Mouse (Mus musculus): ENCODE results near the gene Hectd4.

The Hectd4 gene

GRCm38 (mm10) chr5:121230811-121231210 lies 10.8 kb downstream of the Hectd4 start:
- in situ Hi-C loops (cut with MboI, MseI) = no loop called here

GRCm38 (mm10) chr5:121232789-121233188 lies 12.8 kb downstream of the Hectd4 start:
- in situ Hi-C loops (cut with MboI, MseI) = no loop called here

DNA sequence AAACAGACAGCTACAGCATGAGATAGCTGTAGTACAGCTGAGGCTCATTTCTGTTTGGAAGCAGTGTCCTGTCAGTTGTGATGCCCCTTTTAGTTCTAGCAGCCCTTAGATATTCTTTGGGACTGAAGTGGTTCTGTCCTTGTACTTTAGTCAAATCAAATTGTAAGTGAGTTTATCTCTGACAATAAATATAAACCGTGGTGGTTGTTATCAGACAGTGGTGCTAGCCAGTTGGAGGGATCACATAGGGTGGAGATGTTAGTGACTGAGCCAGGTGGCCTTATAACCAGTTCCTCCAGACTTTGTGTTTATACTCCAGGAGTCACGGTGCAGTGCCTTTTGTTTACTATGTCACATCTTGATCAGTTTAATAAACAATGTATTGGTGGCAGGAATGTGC lies 13.7 kb downstream of the Hectd4 start:
- in situ Hi-C loops (cut with MboI, MseI) = no loop called here

- in situ Hi-C loops (cut with MboI, MseI) = no loop called here
Observed at GRCm38 (mm10) chr5:121236171-121236570, 16.2 kb downstream of the Hectd4 start.

DNA sequence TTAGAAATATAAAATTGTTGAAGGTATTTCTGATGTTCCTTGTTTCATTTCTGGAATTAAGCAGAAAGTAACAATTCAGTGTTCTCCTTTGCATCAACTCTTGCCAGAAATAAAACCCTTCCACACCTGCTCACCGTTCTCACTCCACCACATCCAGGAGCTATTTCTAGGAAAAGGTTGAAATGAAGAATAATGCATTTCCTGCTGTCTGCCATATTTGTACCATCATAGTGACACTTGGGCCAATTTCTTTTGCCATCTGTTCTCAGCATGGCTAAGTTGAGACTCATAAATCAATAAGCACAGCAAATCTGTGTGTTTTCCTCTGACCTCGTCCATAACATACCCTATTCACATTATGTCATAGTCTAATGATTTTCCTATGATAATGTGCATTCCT lies 18.2 kb downstream of the Hectd4 start:
- in situ Hi-C loops (cut with MboI, MseI) = no loop called here

- in situ Hi-C loops (cut with MboI, MseI) = no loop called here
Observed at GRCm38 (mm10) chr5:121239846-121240245, 19.8 kb downstream of the Hectd4 start.

- in situ Hi-C loops (cut with MboI, MseI) = no loop called here
Observed at GRCm38 (mm10) chr5:121241182-121241581, 21.2 kb downstream of the Hectd4 start.

DNA sequence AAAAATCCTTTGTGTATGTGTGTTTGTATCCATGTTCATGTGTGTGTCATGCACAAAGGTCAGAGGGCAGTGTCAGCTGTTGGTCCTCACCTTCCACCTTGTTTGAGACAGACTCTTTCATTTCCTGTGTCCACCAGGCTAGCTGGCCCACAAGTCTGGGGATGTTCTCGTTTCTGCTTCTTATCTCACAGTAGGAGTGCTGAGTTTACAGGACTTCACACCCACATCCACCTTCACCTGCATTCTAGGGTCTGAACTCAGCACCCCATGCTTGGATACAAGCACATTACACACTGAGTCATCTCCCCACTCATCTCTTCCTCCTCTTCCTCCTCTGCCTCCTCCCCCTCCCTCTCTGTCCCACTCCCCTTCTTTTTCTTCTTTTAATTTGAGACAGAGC lies 22.2 kb downstream of the Hectd4 start:
- in situ Hi-C loops (cut with MboI, MseI) = no loop called here

DNA sequence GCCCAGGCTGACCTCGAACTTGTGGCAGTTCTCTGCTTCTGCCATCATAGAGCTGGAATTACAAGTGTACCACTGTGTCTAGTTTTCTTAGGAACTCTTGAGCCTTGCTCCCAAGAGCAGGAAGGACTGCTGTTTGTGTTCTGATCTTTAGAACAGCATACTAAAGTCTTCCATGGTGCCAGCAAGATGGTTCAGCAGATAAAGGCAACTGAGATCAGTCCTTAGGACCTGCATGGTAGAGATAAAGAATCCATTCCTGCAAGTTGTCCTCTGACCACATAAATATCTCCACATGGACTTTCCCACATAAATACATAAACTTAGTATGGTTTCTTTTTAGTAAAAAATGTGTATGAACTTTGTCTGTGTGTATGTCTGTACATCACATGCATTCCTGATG lies 22.7 kb downstream of the Hectd4 start:
- in situ Hi-C loops (cut with MboI, MseI) = no loop called here

DNA sequence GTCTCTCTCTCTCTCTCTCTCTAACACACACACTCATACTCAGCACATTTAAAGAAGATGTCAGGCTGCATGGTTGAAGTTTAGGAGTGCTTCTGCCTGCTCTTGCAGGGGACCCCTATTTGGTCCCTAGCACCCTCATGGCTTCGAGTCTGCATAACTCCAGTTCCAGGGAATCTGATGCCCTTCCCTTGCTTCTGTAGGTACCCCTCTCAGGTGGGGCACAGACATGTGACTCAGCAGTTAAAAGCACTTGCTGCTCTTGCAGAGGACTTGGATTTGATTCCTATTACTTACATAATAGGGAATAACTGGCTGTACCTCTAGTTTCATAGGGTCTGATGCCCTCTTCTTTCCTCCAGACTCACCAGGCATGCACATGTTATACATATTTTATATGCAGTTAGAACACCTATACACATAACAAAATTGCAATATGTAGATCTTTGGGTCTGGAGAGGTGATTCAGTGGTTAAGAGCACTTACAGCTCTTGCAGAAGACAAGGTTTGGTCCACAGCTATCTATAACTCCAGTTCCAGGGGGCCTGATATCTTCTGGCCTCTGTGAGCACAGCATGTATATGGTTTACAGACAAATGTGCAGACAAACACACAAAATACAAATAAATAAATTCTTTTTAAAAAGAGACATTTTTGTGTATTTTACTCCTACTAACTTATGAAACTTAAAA lies 23.8 kb downstream of the Hectd4 start:
- in situ Hi-C loops (cut with MboI, MseI) = no loop called here

DNA sequence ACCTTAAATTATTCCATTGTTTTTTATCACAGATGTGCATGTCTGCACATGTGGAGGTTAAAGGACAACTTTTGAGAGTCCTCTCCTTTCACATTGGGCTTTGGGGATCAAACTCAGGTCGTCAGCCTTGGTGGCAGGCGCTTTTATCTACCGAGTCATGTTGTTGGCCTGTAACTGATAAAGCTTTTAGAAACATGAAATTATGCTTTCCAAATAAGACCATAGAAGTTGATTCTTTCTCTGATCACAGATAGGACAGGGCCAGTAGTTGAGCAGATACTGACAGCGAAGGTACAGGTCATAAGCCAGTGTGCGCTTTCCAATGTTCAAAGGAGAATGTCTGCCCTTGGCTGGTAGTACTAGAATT lies 24.3 kb downstream of the Hectd4 start:
- in situ Hi-C loops (cut with MboI, MseI) = no loop called here

- in situ Hi-C loops (cut with MboI, MseI) = no loop called here
Observed at GRCm38 (mm10) chr5:121245201-121245600, 25.2 kb downstream of the Hectd4 start.

GRCm38 (mm10) chr5:121248766-121249394 lies 28.9 kb downstream of the Hectd4 start:
- in situ Hi-C loops (cut with MboI, MseI) = no loop called here

- in situ Hi-C loops (cut with MboI, MseI) = no loop called here
Observed at GRCm38 (mm10) chr5:121249693-121250092, 29.7 kb downstream of the Hectd4 start.

GRCm38 (mm10) chr5:121251813-121252212 lies 31.8 kb downstream of the Hectd4 start:
- in situ Hi-C loops (cut with MboI, MseI) = no loop called here

- in situ Hi-C loops (cut with MboI, MseI) = no loop called here
Observed at GRCm38 (mm10) chr5:121253816-121254497, 33.9 kb downstream of the Hectd4 start.

GRCm38 (mm10) chr5:121254977-121255376 lies 35.0 kb downstream of the Hectd4 start:
- in situ Hi-C loops (cut with MboI, MseI) = loop anchor here in 1 of 2 experiments (5.0 kb wide), 1 partner anchor 38 kb away; no protein-coding TSS in a partner anchor

DNA sequence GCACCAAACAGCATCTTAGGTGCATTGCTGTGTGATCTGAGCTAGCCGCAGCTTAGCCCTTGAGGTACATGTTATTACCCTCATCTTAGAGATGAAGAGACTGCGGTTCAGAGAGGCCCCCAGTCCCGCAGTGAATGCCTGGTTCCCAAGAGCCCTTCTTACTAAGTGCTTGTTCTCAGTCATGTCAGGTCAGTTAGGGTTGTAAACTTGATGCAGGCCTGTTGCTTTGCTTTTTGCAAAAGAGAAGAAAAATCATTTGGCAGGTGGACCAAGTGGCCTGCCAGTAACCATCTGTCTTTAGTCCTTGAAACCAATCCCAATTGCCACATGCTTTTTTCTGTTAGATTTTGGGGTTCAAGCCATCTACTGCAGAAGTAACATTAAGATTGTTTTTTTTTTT lies 41.8 kb downstream of the Hectd4 start:
- in situ Hi-C loops (cut with MboI, MseI) = no loop called here

DNA sequence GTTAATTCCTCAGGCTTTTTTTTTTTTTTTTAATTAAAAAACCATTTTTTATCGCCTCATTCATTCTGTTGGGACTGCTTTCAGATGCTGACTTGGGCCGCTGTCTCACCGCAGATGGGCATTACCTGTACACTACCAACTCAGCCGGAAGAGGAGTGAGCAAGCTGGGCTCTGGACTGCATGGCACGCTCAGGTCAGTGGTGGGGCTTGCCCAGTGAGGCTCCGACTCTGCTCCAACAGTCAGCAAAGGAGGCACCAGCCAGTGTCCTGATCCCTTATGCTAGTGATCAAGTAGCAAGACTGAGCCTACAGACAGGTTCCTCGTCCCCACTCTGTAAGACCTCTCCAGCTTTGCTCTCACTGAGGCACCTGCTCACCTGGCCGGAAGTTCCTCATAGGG lies 42.4 kb downstream of the Hectd4 start:
- in situ Hi-C loops (cut with MboI, MseI) = no loop called here

DNA sequence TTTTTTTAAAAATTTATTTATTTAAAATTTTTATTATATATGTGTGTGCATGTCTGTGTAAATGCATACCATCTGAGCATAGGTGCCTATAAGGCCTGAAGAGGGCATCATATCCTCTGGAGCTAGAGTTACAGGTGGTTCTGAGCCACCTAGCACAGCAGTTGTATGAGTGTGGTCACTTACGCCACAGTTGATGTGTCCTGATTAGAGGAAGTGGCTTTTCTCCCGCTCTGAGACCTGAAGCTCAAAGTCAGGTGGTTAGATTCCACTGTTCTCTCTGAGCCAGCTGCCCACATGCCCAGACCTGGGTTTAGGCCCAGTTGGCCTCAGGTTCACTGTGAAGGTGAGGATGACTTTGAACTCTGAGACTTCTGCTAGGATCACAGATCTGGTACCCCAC lies 44.6 kb downstream of the Hectd4 start:
- in situ Hi-C loops (cut with MboI, MseI) = no loop called here

- in situ Hi-C loops (cut with MboI, MseI) = loop anchor here in 1 of 2 experiments (5.0 kb wide), 1 partner anchor 50 kb away; no protein-coding TSS in a partner anchor
Observed at GRCm38 (mm10) chr5:121266741-121267382, 46.8 kb downstream of the Hectd4 start.

DNA sequence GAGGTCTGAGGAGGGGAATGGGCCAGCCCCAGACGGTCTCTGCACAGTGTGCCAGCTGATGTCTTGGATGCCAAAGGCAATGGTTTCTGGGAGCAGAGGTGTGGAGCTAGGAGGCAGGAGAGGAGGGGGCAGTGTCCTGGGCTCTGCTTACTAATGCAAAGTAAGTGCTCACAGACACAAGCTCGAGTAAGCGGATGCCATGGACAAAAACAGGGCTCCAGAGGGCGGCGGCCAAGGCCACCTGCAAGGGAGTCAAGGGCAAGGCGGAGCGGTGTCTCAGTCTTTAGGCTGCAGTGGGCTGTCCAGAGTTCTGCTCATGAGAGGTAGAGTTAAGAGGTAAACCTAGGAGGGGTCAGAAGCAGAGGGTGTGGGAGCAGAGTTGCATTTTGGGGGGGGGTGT lies 51.0 kb downstream of the Hectd4 start:
- in situ Hi-C loops (cut with MboI, MseI) = no loop called here
